Mouse (Mus musculus) fat pad, adult 2 months (tissue): ENCODE measurements around the gene Tax1bp1.
A peak's percentile ranks its signal among the peaks of the same experiment; 100 is the strongest.

Experiments
- DNase-seq: peaks from one replicate; pipeline ENCODE4 v3.0.0-alpha.2; 2011; ENCODE audit warnings: low read depth, low spot score; ENCODE audit errors: extremely low read depth

Gene Tax1bp1

GRCm38 (mm10) chr6:52703263-52703662 lies 10.3 kb upstream of the Tax1bp1 start:
- DNase-seq: no peak

- DNase-seq: no peak
These were observed 8.2 kb upstream of the Tax1bp1 start for GRCm38 (mm10) chr6:52705280-52705679.

- no peak for DNase-seq
These were observed 5.7 kb upstream of the Tax1bp1 start for GRCm38 (mm10) chr6:52707815-52708214.

GRCm38 (mm10) chr6:52712563-52712962 lies 966 bp upstream of the Tax1bp1 start:
- DNase-seq: no peak

GRCm38 (mm10) chr6:52713897-52714509 lies 474 bp downstream of the Tax1bp1 start:
- peak; percentile 97 for DNase-seq

- peak; percentile 76 for DNase-seq
These were observed 4.1 kb downstream of the Tax1bp1 start for GRCm38 (mm10) chr6:52717493-52718192.

- DNase-seq: peak; percentile 93
These were observed 11.4 kb downstream of the Tax1bp1 start for GRCm38 (mm10) chr6:52724805-52725439.

GRCm38 (mm10) chr6:52730338-52730737 lies 16.8 kb downstream of the Tax1bp1 start:
- no peak for DNase-seq

- no peak for DNase-seq
These were observed 21.1 kb downstream of the Tax1bp1 start for GRCm38 (mm10) chr6:52734630-52735029.

- no peak for DNase-seq
These were observed 39.3 kb downstream of the Tax1bp1 start for GRCm38 (mm10) chr6:52752832-52753231.

- DNase-seq: no peak
These were observed 51.7 kb downstream of the Tax1bp1 start for GRCm38 (mm10) chr6:52765206-52765605.

GRCm38 (mm10) chr6:52770789-52771188 lies 57.3 kb downstream of the Tax1bp1 start:
- DNase-seq: no peak

- no peak for DNase-seq
These were observed 59.6 kb downstream of the Tax1bp1 start for GRCm38 (mm10) chr6:52773132-52773531.

GRCm38 (mm10) chr6:52775350-52775749 lies 61.8 kb downstream of the Tax1bp1 start:
- no peak for DNase-seq

GRCm38 (mm10) chr6:52775956-52776355 lies 62.4 kb downstream of the Tax1bp1 start:
- DNase-seq: no peak

GRCm38 (mm10) chr6:52777034-52777433 lies 63.5 kb downstream of the Tax1bp1 start:
- no peak for DNase-seq

GRCm38 (mm10) chr6:52778523-52778922 lies 65.0 kb downstream of the Tax1bp1 start:
- DNase-seq: no peak

GRCm38 (mm10) chr6:52779546-52779945 lies 66.0 kb downstream of the Tax1bp1 start:
- DNase-seq: no peak

GRCm38 (mm10) chr6:52790316-52790715 lies 76.8 kb downstream of the Tax1bp1 start:
- DNase-seq: no peak

GRCm38 (mm10) chr6:52790781-52791180 lies 77.3 kb downstream of the Tax1bp1 start:
- DNase-seq: no peak

GRCm38 (mm10) chr6:52792455-52792854 lies 78.9 kb downstream of the Tax1bp1 start:
- DNase-seq: no peak
